Mouse (Mus musculus): ENCODE data around the gene Tmem182. TPM values are rescaled to one million over a fixed set of nuclear protein-coding genes. Genes with fewer than 3 reads are reported as not detected.

Gene Tmem182
- 100 to 1,000 TPM; 141 to 153 TPM for total RNA-seq (2021)

GRCm38 (mm10) chr1:40805351-40805750 is at the start of gene Tmem182:
Tmem182 (plus strand) TSS chr1:40805601.
- intact Hi-C loops (cut with DNase I), result no loop called here
- peak; percentile 43 for DNase-seq (ENCODE audit: low spot score)

DNA sequence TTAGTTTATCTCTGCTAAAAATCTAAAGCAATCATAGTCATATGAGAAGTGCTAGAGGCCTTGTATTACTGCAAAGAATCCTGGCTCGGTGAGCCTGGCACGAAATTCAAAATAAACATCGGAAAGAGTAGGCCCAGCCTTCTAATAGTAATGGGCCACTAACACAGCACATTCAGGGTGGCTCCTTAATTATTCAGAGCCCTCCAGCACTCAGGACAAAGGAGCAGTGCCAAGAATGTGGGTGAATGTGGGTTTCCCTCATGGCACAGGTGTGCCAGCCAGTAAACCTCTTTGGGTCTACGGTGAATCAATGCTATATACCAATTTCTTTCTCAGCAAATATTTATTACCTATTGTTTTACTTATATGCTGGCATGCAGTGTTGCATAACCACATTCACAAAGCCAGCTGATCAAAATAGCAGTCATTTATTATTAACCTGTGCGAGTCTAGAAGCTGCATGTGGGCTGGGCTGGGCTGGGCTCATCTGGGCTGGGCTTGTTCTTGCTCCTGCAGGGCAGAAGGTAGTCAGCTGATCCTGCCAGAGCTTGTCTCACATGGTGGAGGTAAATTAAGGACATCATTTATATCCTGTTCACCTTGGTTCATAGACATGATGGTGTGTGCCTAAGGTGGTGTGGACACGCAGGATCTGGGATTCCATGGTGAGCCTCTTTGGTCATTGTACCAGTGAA is 45.5 kb upstream of the Tmem182 start:
- no peak for DNase-seq (ENCODE audit: low spot score)
- intact Hi-C loops (cut with DNase I), result loop anchor here (10.0 kb wide), 1 partner anchor 105 kb away; no protein-coding TSS in a partner anchor

DNA sequence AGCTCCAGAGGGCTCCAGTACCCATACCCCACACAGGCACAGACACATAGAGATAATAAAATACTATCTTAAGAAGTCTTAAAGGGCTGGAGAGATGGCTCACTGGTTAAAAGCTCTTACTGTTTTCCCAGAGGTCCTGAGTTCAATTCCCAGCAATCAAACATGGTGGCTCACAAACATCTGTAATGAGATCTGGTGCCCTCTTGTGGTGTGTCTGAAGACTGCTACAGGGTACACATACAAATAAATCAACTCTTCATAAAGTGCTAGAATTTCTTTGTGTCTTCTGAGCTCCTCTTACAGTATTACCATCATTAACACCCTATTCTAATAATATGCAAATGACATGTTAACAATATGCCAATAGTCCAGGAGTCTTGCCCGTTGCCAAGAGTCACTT is 41.4 kb upstream of the Tmem182 start:
- intact Hi-C loops (cut with DNase I), result loop anchor here (10.0 kb wide), 1 partner anchor 109 kb away; no protein-coding TSS in a partner anchor
- no peak for DNase-seq (ENCODE audit: low spot score)

GRCm38 (mm10) chr1:40764701-40765275 is 40.6 kb upstream of the Tmem182 start:
- DNase-seq (ENCODE audit: low spot score), result no peak
- intact Hi-C loops (cut with DNase I), result loop anchor here (10.0 kb wide), 1 partner anchor 110 kb away; no protein-coding TSS in a partner anchor

DNA sequence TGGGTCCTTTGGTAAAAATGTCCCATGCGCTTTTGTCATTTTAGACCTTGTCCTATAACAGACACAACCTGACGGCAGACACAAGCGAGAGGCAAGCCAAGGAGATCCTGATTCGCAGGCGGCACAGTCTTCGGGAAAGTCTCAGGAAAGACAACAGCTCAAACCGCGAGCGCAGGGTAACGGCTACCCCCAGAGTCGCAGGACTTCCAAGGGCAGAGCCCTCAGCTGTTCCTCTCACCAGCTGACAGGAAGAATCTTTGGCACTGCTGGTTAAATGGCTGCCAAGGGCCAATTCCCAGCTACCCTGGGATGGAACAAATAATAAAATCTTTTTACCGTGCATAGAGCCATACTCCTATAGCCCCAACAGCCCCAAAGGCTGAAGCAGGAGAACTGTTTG is 39.9 kb upstream of the Tmem182 start:
- intact Hi-C loops (cut with DNase I), result loop anchor here (10.0 kb wide), 1 partner anchor 111 kb away; no protein-coding TSS in a partner anchor
- DNase-seq (ENCODE audit: low spot score), result no peak

DNA sequence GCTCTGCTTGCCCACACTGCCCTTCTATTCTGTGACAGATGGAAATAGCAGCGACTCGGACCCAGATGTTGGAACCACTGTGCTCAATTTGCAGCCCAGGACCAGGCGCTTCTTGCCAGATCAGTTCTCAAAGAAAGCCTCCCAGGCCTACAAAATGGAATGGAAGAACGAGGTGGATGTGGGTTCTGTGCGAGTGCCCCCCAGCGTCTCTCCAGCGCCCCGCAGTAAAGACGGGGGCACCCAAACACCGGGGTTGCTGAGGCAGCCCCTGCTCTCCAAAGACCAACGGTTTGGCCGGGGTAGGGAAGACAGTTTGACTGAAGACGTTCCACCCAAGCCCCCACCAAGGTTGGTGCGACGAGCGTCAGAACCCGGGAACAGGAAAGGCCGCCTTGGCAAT is 37.8 kb upstream of the Tmem182 start:
- intact Hi-C loops (cut with DNase I), result loop anchor here (10.0 kb wide), 1 partner anchor 113 kb away; no protein-coding TSS in a partner anchor
- no peak for DNase-seq (ENCODE audit: low spot score)

DNA sequence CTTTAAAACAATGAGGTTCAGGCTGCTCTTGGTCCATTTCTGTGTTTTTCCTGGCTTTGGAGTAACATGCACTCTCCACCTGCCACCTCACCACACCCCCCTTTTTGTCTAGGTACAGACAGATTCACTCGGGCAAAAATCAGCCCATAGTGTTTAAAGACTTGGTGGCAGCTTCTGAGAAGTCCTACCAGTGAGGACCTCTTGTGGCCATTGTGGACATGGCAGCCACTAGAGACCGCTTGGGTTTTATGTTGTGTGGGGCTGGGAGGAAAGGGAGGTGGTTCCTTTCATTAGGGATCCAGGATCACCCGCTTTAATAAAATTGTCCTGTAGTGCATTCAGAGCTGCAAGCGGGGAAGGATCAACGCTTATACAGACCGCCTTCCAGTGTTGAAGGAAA is 36.8 kb upstream of the Tmem182 start:
- intact Hi-C loops (cut with DNase I), result loop anchor here (2.0 to 10.0 kb wide), 2 partner anchors 114 to 190 kb away; no protein-coding TSS in a partner anchor

DNA sequence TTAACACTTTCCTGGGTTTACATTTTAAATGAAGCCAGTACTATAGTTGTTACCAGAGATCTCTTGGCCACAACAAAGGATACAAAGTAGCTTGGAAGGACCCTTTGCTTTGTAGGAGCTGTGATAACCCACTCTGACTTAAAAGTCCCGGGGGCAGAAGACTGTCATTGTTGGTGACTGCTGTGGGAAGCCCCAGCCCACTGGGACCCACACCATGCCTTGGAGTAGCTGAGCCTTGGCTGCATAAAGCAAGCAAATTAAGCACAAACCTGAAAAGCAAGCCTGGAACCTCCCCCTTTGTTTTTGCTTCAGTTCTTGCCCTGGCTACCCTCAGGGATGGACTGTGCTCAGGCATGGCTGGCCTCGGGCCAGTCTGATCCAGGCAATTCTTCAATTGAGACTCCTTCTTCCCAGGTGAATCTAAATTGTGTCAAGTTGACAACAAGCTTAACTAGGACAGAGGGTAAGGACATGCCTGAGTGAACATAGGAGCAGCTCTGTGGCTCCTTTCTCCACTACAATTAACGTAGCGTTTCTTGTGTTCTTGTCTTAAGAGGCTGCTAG is 36.0 kb upstream of the Tmem182 start:
- no peak for DNase-seq (ENCODE audit: low spot score)
- intact Hi-C loops (cut with DNase I), result loop anchor here (2.0 to 10.0 kb wide), 2 partner anchors 115 to 191 kb away; no protein-coding TSS in a partner anchor

More for the DNA sequence above, 36.8 kb upstream of the Tmem182 start:
- no peak for DNase-seq (ENCODE audit: low spot score)

DNA sequence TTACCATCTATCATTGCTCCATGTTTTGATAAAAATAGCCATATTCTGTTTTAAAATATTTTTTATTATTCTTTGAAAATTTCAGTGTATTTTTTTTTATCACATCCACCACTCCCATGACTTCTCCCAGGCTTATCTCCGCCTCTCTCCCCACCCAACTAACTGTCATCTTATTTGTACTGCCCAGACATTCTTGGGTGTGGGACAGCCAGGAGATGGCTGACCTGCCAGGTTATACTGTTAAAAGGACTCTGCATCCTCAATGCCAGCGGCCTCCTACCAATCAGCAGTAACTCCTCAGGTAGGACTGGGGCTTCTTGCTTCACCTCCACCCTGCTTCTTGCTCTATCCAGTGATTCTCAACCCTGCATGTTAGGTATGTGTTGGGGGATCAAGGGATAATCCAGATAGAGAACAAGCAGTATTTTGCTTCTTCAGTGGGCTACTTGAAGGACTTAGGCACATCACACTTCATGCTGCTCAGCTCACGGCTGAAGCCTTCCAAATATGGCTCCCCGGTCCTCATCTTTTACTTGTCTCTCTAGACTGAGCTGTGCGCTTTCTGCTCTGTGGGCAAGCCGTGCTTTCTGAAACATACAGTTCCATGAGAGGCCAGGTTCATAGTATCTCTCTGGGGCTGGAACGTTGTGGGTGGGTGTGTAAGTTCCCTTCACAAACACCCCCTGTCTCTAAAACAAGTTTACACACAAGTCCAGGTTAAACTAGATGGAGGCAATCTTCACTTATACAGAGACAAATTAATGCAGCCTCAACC is 34.0 kb upstream of the Tmem182 start:
- intact Hi-C loops (cut with DNase I), result no loop called here
- no peak for DNase-seq (ENCODE audit: low spot score)

DNA sequence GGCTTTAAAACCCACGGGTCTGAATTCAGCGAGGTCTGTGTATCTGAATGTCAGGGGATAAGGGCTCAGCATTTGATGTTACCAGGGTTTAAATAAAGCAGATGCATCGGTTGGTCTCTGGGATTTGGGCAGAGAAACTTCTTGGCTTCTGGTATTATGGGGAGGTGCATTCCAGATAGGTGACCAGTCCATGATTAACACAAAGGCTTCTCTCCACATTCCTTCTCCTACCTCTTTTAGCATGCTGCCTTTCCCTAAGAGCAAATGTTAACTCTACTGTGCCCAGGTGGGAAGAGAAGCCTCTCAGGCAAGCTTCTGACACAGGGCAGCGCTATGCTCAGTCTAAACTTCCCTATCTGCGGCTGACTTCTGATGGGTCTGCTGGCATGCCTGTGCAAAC is 32.2 kb upstream of the Tmem182 start:
- intact Hi-C loops (cut with DNase I), result no loop called here

DNA sequence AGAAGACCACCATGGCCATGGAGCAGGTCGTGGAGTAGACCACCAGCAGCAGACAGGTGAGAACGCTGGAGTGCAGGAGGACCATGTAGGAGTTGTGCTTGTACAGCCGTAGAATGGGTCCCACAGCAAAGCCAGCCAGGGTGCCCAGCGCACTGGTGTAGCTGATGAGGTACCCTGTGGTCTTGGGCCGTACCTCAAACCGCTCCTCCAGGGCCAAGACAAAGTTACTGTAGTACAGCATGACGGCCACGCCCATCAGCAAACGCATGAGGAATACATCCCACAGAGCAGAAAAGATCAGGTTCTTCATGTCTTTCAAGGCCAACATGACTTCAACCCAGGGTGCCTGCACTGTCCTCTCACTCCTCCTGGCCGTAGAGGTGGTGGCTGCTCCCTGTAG is 31.4 kb upstream of the Tmem182 start:
- intact Hi-C loops (cut with DNase I), result no loop called here
- DNase-seq (ENCODE audit: low spot score), result no peak

More for the DNA sequence above, 32.2 kb upstream of the Tmem182 start:
- no peak for DNase-seq (ENCODE audit: low spot score)

DNA sequence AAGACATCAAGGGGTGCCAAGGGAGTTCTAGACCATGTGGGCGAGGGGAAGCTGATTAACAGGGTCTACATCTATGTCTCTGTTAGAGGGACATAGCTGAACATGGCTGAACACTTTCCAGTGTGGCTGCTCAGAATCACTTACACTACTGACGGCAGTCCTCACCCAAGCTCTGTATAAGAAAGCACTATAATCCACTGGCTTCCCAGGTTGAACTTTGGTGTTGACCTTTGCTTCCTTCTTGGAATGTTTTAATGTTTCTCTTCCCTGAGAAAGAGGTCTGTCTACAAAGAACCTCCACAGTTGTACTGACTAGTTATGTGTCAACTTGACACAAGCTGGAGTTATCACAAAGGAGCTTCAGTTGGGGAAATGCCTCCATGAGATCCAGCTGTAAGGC is 29.3 kb upstream of the Tmem182 start:
- DNase-seq (ENCODE audit: low spot score), result no peak
- intact Hi-C loops (cut with DNase I), result no loop called here

DNA sequence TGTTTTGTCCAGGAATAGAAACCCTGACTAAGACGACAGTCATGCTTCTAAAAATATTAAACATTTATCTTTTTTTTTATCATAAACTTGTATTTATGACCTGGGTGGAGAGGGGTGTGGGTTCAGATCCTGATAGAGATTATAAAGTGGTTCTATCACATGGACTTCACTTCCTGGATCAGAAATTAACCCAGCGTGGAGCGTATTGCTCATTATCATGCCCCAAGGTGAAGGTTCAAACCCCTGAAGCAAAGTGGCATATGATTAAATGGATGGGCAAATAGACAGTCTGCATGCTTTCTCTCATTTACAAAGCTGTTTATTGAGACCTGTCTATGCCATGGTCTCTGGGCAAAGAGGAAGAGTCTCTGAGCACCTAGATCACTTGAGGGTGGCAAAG is 28.6 kb upstream of the Tmem182 start:
- intact Hi-C loops (cut with DNase I), result no loop called here
- no peak for DNase-seq (ENCODE audit: low spot score)

DNA sequence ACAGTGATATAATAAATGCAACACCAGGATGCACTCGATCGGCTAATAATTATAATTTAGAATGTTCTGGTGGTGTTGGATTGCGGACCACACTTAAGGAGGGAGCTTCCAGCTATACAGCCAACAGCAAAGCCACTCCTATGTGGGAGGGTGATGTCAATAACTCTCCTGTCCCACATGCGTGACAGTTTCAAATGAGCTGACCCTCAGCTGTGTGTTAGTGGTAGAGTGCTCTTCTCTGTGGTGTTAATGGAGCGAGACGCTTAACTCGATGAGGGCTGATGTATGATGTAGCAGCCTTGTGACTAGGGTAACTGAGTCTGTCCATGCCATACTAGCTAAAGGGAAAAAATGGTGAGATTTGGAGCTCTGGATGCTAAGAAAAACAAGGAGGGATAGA is 22.0 kb upstream of the Tmem182 start:
- no peak for DNase-seq (ENCODE audit: low spot score)
- intact Hi-C loops (cut with DNase I), result no loop called here

GRCm38 (mm10) chr1:40784306-40784705 is 21.1 kb upstream of the Tmem182 start:
- intact Hi-C loops (cut with DNase I), result no loop called here

DNA sequence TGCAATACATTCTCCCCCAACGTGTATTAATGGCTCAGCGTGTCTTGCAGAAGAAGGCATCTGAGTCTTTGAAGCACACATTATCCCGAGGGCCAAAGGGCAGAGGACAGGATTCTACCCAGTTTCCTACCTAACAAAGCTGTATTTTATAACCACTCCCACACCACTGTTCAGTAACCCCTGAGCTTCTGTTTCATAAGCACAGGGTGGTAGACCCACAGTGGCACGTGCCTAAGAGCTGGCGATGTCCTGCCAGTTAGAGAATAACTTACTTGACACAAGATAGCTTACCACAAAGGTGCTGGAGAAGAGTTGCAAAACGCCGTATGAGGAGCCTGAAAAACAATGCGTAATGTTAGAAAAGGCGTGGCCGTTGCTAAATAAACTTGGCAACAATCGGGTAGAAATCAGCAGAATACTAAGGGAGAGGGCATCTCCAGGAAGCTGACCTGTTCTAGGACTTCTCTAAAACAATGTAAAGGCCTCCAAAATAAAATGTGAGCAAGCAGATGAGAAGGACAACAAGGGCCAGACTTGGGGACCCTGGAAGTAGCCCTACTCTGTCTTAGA is 19.4 kb upstream of the Tmem182 start:
- DNase-seq (ENCODE audit: low spot score), result no peak
- intact Hi-C loops (cut with DNase I), result no loop called here

More at GRCm38 (mm10) chr1:40784306-40784705, 21.1 kb upstream of the Tmem182 start:
- no peak for DNase-seq (ENCODE audit: low spot score)

- no peak for DNase-seq (ENCODE audit: low spot score)
- intact Hi-C loops (cut with DNase I), result no loop called here
Observed at GRCm38 (mm10) chr1:40788956-40789355, 16.4 kb upstream of the Tmem182 start.

- DNase-seq (ENCODE audit: low spot score), result no peak
- intact Hi-C loops (cut with DNase I), result loop anchor here (10.0 kb wide), 1 partner anchor 1925 kb away; no protein-coding TSS in a partner anchor
Observed at GRCm38 (mm10) chr1:40789666-40790233, 15.7 kb upstream of the Tmem182 start.
